Mouse (Mus musculus) stomach, postnatal 0 days (tissue): ENCODE data around the gene Izumo4.

Source experiments
- CTCF ChIP-seq: IDR thresholded peaks from 2 replicates; pipeline ENCODE4 v1.5.1; 2016; ENCODE audit warnings: antibody characterized with exemption, low read depth, mild to moderate bottlenecking, moderate library complexity
- EP300 ChIP-seq: optimal IDR thresholded peaks from 2 replicates; pipeline ENCODE3; 2016; ENCODE audit warnings: antibody characterized with exemption

- TF ChIP-seq CTCF (no peak), EP300 (no peak)
These were observed 43.7 kb upstream of the Izumo4 start for GRCm38 (mm10) chr10:80658194-80658840.
